Mouse (Mus musculus) embryonic facial prominence, embryonic 10.5 days (tissue): ENCODE measurements around the gene Msl3. TPM values are rescaled to one million over a fixed set of nuclear protein-coding genes. Genes with fewer than 3 reads are reported as not detected.

ENCODE experiments used
- DNase-seq: peaks from one replicate; pipeline ENCODE4 v3.0.0-alpha.2; 2017; ENCODE audit warnings: low spot score
- H3K27ac ChIP-seq: fragments of 300-500 bp; sonication (generic); replicated peaks from 2 replicates; pipeline ENCODE4 v1.5.1; 2016; ENCODE audit warnings: mild to moderate bottlenecking
- H3K27me3 ChIP-seq: fragments of 300-500 bp; sonication (generic); replicated peaks from 2 replicates; pipeline ENCODE4 v1.6.1; 2016; ENCODE audit warnings: low read depth, mild to moderate bottlenecking; ENCODE audit not compliant: poor library complexity, severe bottlenecking
- H3K36me3 ChIP-seq: fragments of 300-500 bp; sonication (generic); replicated peaks from 2 replicates; pipeline ENCODE4 v1.6.1; 2016; ENCODE audit warnings: mild to moderate bottlenecking, moderate library complexity
- H3K4me1 ChIP-seq: fragments of 300-500 bp; sonication (generic); 2 replicates; pipeline ENCODE4 v1.6.1; 2016
- H3K4me3 ChIP-seq: fragments of 300-500 bp; sonication (generic); 2 replicates; pipeline ENCODE4 v1.5.1; 2016; ENCODE audit warnings: mild to moderate bottlenecking, moderate library complexity
- H3K9me3 ChIP-seq: fragments of 300-500 bp; sonication (generic); 2 replicates; pipeline ENCODE4 v1.6.1; 2016; ENCODE audit warnings: mild to moderate bottlenecking
- WGBS: fragments of 180-500 bp; shearing (Covaris S2); methylation state at CpG from one replicate; pipeline ENCODE4 v1.1.7; 2016; 5-methylcytosine and 5-hydroxymethylcytosine counted together
- polyA plus RNA-seq: library from polyadenylated mRNA; unstranded; fragments of >200 nt; fragmentation: Nextera tagmentation; extraction: Ambion mirVana; gene quantifications from 2 replicates; pipeline ENCODE4 v1.2.1, GENCODE M21; 2016

Gene Msl3
- polyA plus RNA-seq, 1 experiment from 2014 or later = 28.5 TPM

DNA sequence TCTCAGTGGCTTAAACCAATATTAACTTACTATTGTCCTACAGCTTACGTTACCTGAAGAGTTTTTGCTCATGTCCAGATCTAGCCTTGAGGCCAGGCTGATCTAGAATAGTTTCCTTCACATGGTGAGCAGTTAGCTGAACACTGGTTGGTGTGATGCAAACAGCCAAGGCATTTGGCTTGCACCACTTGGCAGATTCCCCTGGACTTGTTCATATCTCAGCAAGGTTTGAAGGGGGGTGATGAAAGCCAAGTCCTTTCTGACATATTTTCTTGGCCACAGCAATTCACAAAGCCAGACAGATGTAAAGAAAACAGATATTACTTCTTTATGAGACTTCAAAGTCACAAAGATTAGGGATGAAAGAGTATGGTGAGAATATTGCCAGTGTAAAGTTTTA lies 30.2 kb downstream of the Msl3 start:
- Histone ChIP-seq H3K27ac (no peak overlapping the region), H3K4me1 (no peaks in the 10 kb centered on the region), H3K4me3 (no peak overlapping the region), H3K27me3 (peaks cover 65% of the 10 kb centered on the region), H3K36me3 (no peaks in the 10 kb centered on the region), H3K9me3 (no peaks in the 10 kb centered on the region)
- WGBS = 86% methylated on average over 1 of the region's 1 CpGs
- no peak for DNase-seq

DNA sequence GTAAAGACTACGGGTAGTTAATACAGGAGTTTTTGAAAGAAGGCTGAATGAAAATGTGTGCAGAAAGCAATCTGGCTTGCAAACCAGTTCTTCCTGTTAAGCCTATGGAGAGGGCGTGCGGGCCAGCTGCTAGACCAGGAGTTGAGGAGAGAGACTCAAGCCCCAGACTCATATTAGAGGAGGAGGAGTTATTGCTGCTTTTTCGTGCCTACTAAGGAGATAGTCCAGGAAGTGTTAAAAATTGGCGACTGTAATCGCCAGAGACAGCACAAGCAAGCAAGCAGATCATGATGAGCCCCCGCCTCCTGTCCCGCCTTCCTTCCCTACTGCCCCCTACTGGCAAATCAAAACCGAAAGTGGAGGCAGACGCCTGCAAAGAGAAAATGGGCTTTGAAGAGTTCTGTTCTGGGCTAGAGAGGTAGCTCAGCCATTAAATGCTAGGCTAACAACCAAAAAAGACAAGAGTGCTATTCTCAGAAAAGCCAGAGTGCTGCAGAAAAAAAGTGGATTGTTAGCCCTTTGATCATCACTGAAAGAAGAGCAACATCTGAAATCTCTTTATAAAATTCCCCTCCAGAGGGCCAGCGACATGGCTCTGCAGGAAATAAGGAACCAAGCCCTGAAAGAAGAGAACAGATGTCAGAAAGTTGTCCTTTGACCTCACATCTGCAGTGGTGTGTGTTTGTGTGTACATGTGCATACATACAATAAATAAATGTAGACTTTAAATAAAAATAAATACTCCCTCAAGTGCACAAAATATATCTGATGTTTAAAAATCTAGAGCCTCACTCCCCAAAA lies 33.9 kb downstream of the Msl3 start:
- Histone ChIP-seq H3K4me3 (peak overlapping the region; percentile 49), H3K27me3 (peaks cover 54% of the 10 kb centered on the region), H3K27ac (no peak overlapping the region), H3K9me3 (no peaks in the 10 kb centered on the region), H3K4me1 (no peaks in the 10 kb centered on the region), H3K36me3 (no peaks in the 10 kb centered on the region)
- WGBS = 21% methylated on average over 11 of the region's 11 CpGs
- DNase-seq = peak; percentile 62

Other genes with a start within 250 kb of the Msl3 start
- gene Frmpd4, start 96.7 kb downstream of the Msl3 start, polyA plus RNA-seq = 0.17 and 0.18 TPM in 2 replicates
- 0.78 and 0.91 TPM in 2 replicates for gene Arhgap6, start 121.2 kb upstream of the Msl3 start, polyA plus RNA-seq